Mouse (Mus musculus) cerebellum, postnatal 4 days (tissue): ENCODE results near the gene Clasp2.

Source experiments
- DNase-seq, 2 experiments: peaks; one replicate each; pipeline ENCODE4 v3.0.0; 2022; ENCODE audit warnings: low spot score in 2 of 2, mixed read lengths in 1 of 2

The Clasp2 gene

GRCm38 (mm10) chr9:113930534-113931374 is 189.5 kb downstream of the Clasp2 start, which contains the start of gene Ubp1:
Ubp1 (plus strand) TSS chr9:113930934.
- DNase-seq: peak; percentile 83 to 92

GRCm38 (mm10) chr9:113931375-113932099 is 190.3 kb downstream of the Clasp2 start:
- DNase-seq: peak in 1 of 2 experiments; percentile 34

- DNase-seq: no peak
Measured at GRCm38 (mm10) chr9:113932100-113932470, 190.8 kb downstream of the Clasp2 start.

- no peak for DNase-seq
Measured at GRCm38 (mm10) chr9:113932501-113932900, 191.2 kb downstream of the Clasp2 start.

- no peak for DNase-seq
Measured at GRCm38 (mm10) chr9:113935638-113936037, 194.4 kb downstream of the Clasp2 start.

- DNase-seq: no peak
Measured at GRCm38 (mm10) chr9:113939063-113939850, 198.0 kb downstream of the Clasp2 start.

- DNase-seq: no peak
Measured at GRCm38 (mm10) chr9:113941103-113941805, 200.0 kb downstream of the Clasp2 start.

- DNase-seq: no peak
Measured at GRCm38 (mm10) chr9:113943372-113943771, 202.1 kb downstream of the Clasp2 start.

- no peak for DNase-seq
Measured at GRCm38 (mm10) chr9:113947216-113947615, 205.9 kb downstream of the Clasp2 start.

- no peak for DNase-seq
Measured at GRCm38 (mm10) chr9:113957777-113958176, 216.5 kb downstream of the Clasp2 start.

GRCm38 (mm10) chr9:113963718-113964117 is 222.4 kb downstream of the Clasp2 start:
- DNase-seq: no peak

- no peak for DNase-seq
Measured at GRCm38 (mm10) chr9:113964415-113964814, 223.1 kb downstream of the Clasp2 start.

GRCm38 (mm10) chr9:113966838-113967237 is 225.6 kb downstream of the Clasp2 start:
- no peak for DNase-seq

- no peak for DNase-seq
Measured at GRCm38 (mm10) chr9:113968967-113969366, 227.7 kb downstream of the Clasp2 start.
